Mouse (Mus musculus): ENCODE measurements around the gene Them7.

Gene Them7

DNA sequence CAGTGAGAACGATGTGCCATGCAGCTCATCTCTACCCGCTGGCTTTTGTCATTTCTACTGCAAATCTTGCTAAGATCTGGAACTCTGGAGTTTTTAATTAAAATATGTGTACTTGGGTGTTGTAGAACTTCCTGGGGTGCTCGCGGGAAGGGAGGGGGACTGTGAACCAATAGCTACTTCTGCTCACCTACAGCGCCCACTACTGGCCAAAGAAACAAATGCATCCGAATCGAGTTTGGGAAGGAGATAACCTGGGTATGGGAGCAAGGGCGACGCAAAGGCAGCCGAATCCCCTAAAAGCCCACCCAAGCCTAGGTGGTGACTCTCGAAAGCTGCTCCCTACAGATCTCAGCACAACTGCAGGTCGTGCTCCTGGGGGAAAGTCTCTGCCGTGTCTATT lies 87.3 kb downstream of the Them7 start:
- in situ Hi-C loops (cut with MboI, MseI), result no loop called here

DNA sequence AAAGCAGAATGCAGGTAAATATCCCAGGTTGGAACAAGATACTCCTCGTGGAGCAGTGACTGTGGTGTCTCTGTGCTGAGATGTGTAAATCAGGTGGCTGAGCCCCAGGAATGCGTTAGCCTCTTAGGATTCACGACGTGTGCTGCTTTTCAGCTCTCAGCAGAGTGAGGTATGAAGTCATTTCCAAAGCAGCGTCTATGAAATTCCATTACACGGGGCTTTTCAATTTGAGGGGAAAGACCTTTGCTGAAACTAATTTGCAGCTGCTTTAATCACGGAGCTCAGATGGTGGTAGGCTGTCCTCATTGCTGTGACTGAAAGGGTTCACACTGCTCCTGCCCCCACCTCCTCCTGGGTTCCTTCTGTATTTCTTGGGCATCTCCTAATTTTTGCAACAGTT lies 87.9 kb downstream of the Them7 start:
- in situ Hi-C loops (cut with MboI, MseI), result no loop called here

DNA sequence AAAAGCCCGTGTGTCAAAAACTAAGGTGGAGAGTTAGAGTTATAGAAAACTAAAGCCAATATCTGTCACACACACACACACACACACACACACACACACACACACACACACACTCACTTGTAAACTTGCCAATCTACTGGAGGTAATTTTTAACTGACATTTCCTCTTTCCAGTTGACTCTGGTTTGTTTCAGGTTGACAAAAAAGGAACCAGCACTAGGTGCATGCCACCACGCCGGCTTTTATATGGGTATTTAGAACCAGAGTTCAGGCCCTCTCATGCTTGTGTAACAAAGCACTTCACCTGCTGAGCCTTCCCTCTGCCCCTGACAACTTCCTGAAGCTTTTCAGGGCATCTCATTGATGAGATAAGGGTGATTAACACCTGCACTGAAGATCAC lies 89.0 kb downstream of the Them7 start:
- in situ Hi-C loops (cut with MboI, MseI), result no loop called here

DNA sequence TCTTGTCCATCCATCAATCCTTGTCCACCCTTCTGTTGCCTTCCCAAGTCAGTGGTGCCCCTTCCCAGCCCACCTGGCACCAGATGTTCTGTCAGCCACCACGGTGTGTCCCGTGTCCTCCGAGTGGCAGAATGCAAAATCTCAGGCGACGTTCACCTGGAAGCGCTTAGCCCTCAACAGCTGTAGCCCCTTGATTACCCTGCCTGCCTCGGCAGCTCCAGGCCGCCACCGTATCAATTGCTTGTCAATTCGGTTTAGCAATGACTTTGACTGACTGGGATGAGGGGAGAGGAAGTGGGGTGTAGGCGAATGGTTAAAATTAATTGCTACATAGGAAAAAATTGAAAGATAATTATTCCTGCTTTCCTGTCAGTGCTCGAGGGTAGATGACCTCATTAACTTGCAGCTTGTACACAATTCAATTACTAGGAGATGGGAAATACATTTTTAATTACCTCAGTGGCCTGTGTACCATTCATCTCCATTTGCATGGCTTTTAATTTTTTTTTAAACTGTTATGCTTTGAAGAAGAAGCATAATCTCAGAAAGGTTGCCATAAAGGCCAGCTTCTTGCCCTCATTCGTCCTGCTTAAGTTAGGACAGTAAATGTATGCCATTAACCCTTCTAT lies 93.5 kb downstream of the Them7 start:
- in situ Hi-C loops (cut with MboI, MseI), result no loop called here

DNA sequence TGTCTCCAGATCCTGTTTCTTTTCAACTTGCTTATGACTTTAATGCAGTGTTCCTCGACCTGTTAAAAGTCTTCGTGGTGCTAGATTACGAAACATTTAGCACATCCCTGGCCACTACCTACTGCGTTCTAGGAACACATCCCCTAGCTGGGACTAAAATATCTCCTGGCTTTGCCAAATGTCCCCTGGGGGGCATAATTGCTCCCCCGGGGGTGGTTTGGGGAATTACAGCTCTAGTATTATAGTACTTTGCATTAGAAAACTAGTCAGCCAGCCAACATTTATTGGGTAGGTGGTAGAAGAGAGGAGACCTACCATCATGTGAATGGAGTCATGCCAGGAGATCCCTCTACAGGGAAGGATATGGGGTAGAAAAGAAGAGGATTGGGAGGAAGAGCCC lies 101.9 kb downstream of the Them7 start:
- in situ Hi-C loops (cut with MboI, MseI), result no loop called here

DNA sequence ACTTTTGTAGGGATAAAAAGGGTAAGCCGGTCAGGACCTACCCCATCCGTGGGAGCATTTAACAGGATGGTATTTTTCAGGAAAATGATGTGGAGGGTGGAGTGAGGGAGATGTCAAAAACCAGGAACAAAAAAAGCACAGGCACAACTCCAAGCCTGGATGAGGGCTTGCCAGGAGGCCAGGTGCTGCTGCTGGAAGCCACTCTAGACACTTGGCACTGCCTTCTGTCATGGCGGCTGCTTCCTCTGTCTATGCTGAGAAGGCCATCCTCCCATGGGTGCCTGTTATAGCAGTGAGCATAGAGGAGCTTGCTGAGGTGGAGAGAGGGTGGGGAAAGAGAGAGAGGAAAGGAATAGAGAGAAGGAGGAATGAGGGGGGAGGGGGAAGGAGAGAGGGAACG lies 105.9 kb downstream of the Them7 start:
- in situ Hi-C loops (cut with MboI, MseI), result no loop called here

DNA sequence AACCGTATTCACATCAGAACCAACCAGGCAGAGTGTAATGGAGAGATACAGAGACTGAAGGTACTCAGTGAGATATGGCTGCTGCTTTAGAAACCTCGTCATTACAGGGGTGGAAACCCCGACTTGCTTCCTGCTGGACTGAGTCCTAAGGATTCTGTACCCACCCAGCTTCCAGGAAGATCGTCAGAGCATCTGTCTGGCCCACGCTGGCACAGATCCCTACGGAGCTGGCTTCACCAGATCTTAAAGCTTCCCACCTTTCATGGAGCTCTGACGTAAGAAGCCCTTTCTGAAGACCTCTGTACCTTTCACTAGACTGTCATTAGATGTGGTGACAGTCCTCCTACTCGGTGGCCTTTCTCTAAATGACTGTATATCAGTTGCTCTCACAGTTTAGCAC lies 109.0 kb downstream of the Them7 start:
- in situ Hi-C loops (cut with MboI, MseI), result no loop called here

DNA sequence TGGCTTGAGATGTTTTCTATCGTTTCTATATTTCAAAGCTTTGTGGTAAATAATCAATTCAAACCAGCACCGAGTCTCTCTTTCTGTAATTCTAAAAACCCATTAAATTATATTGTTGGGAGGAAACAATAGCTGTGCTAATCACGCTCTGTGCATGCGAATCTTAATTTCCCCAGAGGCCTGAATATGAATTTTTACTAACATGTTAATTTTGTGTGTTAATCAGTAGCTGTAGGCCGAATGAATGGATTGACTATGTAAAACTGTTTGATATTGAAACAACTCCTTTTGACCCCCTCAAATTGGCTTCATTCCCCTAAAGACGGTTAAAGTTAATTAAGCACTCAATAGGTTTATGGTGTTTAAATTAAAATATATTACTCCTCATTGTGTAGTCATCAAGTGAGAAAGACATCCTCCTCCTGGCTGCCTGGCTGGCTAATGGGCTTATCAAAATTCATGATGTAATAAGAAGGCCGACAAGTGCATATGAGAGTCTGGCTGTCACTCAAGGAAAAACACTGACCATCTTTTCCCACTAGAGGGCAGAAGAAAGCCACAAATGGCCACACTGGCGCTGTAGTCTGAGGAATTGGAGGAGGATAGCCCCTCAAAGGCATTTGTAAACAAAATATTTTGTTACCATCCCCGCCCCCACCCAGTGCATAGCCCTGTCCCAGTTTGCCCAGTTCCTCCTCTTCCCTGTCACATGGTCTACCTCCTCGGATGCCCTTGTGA lies 110.0 kb downstream of the Them7 start:
- in situ Hi-C loops (cut with MboI, MseI), result no loop called here

DNA sequence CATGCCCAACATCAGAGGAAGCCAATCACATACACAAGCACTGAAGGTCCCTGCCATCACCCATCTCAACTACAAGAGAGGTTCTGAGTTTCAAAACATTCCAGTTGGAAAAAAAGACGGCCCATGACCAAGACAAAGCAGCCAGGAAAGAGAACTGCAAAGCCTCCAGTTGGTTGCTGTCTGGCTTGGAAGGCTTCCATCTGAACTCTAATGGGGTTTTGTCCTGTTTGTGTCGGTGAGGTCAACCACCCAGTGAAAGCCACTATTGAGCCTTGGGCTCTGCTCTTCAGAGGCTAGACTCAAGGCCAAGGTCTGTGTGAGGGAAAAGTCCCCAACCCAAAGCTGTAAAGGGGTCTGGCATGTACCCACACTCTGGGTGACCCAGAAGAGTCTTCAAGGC lies 111.5 kb downstream of the Them7 start:
- in situ Hi-C loops (cut with MboI, MseI), result loop anchor here (5.0 kb wide), 1 partner anchor 92 kb away; no protein-coding TSS in a partner anchor

DNA sequence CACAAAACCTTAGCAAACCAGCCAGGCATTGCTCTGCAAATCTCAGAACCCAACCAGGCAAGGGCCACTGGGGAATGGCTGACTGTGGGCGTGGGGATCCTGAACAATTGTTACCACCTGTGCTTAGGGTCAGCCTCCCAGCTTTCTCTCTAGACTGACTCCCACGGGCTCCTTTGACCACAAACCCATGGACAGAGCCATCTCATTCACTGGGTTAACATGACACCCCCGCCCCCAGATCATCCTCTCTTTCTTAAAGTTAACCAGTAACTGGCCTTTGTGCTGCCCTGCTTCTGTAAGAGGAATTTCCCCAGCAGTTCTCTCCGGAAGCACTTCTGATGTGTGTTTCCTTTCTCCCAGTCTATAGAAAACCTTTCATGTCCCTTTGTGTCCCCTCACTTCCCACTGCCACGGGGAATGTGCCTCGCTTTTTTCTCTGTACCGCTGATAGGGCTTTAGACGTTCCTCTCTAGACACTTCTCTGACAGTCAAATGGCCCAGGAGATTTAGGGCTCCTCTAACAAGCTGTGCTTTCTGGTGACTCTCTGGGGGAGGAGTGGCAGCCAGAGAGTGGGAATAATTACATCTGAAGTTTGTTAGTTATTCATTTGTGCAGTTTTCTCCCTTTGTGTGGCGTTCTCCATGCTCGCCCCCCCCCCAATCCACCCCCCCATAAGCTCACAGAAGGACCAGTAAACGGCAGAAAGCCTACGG lies 112.4 kb downstream of the Them7 start:
- in situ Hi-C loops (cut with MboI, MseI), result loop anchor here (5.0 kb wide), 1 partner anchor 91 kb away; no protein-coding TSS in a partner anchor

DNA sequence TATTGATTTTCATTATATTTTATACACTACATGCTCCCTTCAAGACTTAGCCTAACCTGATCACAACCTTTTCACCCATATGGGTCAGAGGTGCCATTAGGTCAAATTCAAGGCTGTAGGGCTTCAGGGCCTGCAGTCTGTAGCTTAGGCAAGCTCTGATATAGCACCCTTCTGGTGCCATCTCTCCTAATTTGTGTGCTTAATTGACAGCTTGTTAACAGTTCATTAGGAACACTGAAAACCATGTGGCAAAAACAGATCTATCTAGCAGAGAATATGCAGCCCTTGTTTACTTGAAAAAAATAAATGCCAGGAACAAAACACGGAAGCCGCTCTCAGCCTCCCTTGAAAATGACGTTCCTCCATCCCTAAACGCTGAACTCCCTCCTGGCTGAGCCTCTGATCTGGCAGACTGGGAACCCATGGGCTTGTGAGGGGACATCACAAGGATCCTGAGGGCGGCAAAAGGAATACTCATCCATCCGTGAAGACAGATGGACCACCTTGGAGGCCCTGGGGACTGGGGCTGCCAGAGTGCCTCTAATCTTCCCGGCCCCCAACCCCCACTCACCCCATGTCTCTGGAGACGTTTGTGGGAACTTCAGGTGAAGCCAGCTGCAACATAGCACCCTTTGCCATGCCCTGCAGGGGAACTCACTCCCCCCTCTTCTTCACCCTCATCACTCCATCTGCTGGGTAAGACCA lies 113.2 kb downstream of the Them7 start:
- in situ Hi-C loops (cut with MboI, MseI), result loop anchor here (5.0 kb wide), 1 partner anchor 90 kb away; no protein-coding TSS in a partner anchor

DNA sequence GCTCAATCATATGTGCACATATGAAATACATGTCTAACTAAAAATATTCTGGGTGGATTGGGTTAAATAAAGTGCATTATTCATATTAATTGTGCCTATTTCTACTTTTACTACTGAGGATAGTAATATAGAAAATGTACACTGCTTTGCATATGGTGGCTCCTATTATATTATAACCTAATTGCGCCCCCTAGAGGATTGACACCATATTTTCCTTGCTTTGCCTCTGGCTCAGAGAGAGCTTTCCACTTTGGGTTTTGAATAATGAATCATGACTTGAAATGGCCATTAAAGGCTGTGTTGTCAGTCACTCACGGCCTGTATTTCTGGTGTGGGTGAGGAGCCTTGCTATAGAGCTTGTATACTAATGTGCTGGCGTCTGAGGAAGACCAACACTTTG lies 115.9 kb downstream of the Them7 start:
- in situ Hi-C loops (cut with MboI, MseI), result loop anchor here (5.0 kb wide), 1 partner anchor 87 kb away; no protein-coding TSS in a partner anchor

DNA sequence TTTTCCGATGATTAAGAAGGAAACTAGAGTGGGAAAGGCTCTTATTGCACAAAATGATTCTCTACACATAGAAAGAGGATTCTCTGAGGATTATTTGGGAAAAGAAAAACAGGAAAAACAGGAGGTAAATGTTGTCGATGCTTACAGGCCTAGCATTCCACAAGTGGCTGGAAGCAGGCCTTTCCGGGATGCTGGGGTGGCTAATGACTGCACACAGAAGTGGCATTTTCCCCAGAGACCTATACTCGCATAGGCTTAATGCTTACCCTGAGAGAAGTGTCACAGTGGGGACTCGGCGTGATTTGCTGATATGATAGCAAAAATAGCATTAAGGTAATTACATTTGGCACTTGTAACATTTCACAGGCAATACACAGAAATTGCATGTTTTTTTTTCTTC lies 124.8 kb downstream of the Them7 start:
- in situ Hi-C loops (cut with MboI, MseI), result no loop called here

DNA sequence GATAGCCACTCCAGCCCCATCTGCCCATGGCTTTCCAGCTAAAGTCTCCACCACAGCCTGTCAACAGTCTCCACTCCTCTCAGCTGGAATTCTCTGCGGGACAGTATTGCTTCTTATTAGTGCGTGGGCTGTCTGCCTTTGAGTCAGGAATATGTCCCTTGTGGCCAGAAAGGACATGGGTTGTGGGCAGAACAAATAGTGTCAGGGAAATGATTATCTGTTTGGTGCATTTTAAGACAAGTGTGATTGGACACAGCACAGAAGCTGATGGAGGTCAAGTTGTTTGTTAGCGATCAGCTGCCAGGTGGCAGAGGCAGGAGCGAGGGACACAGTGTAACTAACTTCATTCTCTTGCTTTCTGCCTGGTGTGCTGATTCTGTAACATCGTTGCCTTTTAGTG lies 132.7 kb downstream of the Them7 start:
- in situ Hi-C loops (cut with MboI, MseI), result no loop called here

DNA sequence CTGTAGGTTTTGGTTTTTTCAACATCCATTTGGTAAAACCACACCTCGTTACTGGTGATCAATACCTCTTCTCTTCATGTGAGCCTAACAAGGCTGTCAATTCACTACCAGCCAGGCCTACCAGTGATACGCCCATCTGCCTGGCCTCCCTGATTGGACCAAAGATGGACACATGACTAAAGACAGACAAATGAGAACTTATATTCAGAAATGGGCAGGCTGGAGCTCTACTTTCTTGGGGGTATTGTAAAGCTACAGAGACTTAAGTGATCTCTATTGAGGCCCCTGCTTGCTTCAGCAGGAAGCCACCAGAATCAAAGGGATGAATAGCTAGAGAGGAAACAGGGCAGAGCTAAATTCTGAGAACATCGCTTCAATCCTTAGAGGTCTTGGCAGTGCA lies 133.9 kb downstream of the Them7 start:
- in situ Hi-C loops (cut with MboI, MseI), result no loop called here

DNA sequence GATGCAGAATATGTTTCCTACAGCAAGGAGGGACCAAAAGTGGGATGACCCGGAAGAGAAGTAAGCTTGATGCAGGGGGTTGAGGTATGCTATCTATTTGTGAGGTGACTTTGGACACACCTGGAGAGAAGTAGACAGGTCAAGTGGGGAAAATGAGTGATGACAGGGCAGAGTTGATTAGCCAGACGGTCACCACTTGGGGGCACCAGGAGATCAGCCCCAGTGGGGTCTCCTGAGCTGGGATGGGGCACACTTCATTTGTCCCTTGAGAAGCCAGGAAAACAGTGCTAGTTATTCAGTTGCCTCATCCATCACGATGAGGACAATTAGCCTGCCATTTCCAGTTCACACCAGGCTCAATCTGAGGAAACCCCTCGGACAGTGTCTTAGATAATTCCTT lies 143.5 kb downstream of the Them7 start:
- in situ Hi-C loops (cut with MboI, MseI), result no loop called here

DNA sequence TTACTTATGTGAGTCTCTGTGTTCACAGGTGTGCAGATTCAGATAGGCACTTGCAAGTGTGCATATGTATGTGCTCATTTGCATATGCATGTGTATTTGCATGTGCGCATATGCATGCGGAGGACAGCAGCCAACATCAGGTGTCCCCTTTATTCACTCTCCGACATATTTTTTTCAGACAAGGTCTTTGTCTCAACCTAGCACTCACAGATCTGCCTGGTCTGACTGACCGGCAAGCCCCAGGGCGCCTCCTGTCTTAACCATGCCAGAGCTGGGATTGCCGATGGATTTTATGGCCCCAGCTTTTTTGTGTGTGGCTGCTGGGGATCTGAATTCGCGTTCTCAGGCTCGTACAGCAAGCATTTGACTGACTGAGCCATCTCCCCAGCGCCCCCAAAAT lies 146.1 kb downstream of the Them7 start:
- in situ Hi-C loops (cut with MboI, MseI), result no loop called here

DNA sequence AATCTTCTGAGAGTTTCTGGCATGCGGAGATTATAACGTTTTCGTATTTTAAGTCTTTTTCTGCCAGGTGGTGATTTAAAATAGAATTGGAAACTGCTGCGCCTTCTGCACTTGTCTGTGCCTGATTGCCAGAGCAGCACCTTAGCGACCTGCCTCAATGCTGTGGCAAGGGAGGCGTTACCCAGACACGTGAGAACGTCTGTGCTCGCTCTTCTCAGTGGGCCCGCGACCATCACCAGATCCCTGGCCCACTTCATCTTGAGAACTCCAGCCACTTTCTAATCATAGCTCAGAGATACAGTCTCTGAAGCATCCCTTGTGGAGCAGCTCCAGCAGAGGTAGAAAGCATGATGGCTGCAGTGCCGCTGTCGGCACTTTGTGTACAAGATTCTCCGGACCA lies 146.6 kb downstream of the Them7 start:
- in situ Hi-C loops (cut with MboI, MseI), result no loop called here

DNA sequence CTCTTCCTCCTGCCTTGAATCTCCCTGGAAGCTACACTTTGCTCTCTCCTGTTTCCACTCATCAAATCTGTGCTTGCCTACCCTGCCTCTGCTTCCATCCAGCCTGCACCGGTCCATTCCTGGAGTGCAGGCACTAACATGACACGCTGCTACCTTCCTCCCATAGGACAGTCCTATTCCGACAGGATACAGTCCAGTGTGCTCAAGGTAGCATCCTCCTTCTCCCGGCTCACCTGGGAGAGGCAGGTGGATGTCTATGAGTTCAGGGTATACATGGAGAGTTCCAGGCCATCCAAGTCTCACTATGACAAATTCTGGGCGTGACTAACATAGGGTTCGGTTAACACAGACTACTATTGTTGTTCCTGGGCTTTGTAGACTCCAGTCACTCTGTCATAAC lies 148.0 kb downstream of the Them7 start:
- in situ Hi-C loops (cut with MboI, MseI), result no loop called here

DNA sequence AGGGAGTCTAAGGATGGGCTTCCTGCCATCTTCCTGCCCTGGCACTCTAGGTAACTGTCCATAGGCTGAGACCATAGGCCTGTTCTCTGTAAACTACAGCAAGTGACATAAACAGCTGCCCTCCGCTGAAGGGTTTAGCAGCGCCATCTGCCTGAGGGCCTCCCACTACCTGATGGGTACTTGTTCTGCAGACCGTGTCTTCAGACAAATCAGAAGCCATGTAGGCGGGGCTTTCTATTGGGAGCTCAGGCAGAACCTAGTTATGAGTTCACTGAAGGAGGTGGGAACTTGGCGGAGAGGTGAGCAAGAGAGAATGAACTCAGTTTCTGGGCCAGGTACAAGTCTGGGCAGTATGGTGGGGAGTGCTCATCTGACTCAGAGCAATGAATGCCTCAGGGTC lies 148.6 kb downstream of the Them7 start:
- in situ Hi-C loops (cut with MboI, MseI), result no loop called here

DNA sequence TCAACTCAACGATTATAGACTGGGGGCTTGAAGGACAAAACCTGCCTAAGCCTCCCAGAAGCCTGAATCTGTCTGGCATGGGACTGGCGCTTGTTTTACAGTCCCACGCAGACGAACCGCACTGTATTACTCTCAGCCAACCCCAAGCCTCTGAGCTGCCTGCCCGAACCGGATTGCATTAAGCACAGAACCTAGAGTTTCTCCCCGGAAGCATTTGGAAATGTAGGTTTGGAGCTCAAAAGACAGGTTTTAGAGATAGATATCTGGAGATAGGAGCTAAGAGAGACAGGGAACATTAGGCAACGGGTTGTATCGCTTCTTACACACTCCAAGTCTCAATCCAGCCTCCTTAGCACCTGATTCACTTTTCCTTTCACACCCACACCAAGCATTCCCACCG lies 149.5 kb downstream of the Them7 start:
- in situ Hi-C loops (cut with MboI, MseI), result no loop called here

DNA sequence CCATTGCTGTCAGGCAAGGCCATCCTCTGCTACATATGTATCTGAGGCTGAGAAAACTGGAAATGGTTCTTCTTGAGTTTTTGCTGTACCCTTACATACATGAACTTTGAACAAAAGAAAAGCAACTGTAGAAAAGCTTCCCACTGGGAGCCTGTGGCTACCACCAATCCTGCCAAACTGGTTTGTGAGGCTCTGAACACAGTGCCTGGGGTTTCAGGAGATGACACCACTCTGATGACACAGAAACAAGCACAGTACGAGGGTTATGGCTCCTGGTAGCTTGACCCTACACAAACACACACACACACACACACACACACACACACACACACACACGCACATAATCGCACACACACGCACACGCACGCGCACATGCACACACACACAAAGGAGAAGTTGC lies 151.1 kb downstream of the Them7 start:
- in situ Hi-C loops (cut with MboI, MseI), result no loop called here

All from regulatory T cell (primary cell).